Mouse (Mus musculus): ENCODE data around the gene Olfr1454. TPM values are rescaled to one million over a fixed set of nuclear protein-coding genes. Genes with fewer than 3 reads are reported as not detected.

Olfr1454 gene
- polyA plus RNA-seq (2012; rRNA removed): not detected in 2 replicates

DNA sequence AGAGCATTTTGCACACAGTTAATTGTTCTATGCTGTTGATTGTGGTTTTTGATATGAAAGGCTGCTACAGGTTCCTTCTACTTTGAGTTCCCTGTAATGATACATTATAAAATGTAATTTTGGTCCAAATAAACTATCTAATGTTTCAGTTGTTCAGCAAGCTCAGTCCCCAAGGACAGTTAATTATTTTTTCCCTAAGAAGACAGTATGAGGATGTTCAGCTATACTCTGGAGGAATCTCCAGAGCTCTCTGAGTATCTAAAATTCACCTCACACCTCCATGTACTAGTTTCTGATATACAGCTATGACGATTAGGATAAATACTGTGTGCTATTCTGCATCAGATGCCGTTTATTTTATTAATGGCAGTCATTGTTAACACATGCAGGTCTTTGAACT is at the start of gene Olfr1454:
Gene Olfr1454, plus strand, starts transcription at position 301 of the 400 bp plus-strand sequence.
- TF ChIP-seq CTCF (IDR thresholded peaks at IDR 0.05; ENCODE audit: borderline replicate concordance, extremely low read depth, insufficient read depth, insufficient read length) (no peak), POLR2A (IDR thresholded peaks at IDR 0.05; ENCODE audit: borderline replicate concordance, extremely low read depth, insufficient read depth, insufficient read length, poor library complexity, severe bottlenecking) (no peak)
- no peak for DNase-seq (ENCODE audit: low read depth)

DNA sequence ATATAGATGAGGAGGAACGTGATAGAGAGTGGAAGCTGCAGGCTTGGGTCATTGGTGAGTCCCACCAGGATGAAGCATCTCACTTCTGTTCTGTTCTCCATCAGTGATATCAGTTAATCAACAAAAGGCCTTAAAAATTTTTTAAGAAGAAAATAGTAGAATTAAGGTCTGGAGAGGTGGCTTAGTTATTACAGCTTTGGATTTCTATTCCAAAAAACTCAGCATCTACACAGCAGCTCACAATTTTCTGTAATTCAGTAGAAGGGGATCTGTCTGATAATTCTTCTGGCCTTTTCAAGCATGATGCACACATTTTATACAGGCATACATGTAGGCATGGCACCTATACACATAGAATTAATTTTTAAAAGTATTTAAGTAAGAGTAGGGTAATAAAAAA is 32.2 kb upstream of the Olfr1454 start, which contains the start of gene Olfr1453:
Gene Olfr1453, minus strand, starts transcription at position 101 of the 400 bp plus-strand sequence.
- TF ChIP-seq POLR2A (IDR thresholded peaks at IDR 0.05; ENCODE audit: borderline replicate concordance, extremely low read depth, insufficient read depth, insufficient read length, poor library complexity, severe bottlenecking) (no peak), CTCF (IDR thresholded peaks at IDR 0.05; ENCODE audit: borderline replicate concordance, extremely low read depth, insufficient read depth, insufficient read length) (no peak)
- DNase-seq (ENCODE audit: low read depth): no peak

DNA sequence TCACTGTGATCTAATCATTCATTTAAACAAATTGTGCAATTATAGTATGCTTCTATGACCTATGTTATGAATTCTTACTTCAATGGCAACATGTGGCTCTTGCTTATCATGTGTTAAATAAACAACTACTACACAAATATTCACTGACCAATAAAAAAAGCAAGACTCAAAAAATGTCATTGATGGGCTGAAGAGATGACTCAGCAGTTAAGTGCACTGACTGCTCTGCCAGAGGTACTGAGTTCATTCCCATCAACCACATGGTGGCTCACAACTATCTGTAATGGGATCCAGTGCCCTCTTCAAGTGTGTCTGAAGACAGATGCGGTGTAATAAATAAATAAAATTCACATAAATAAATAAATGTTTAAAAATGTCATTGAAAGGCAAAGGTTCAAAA is 33.5 kb downstream of the Olfr1454 start:
- no peak for DNase-seq (ENCODE audit: low read depth)
- TF ChIP-seq CTCF (IDR thresholded peaks at IDR 0.05; ENCODE audit: borderline replicate concordance, extremely low read depth, insufficient read depth, insufficient read length) (no peak), POLR2A (IDR thresholded peaks at IDR 0.05; ENCODE audit: borderline replicate concordance, extremely low read depth, insufficient read depth, insufficient read length, poor library complexity, severe bottlenecking) (no peak)

DNA sequence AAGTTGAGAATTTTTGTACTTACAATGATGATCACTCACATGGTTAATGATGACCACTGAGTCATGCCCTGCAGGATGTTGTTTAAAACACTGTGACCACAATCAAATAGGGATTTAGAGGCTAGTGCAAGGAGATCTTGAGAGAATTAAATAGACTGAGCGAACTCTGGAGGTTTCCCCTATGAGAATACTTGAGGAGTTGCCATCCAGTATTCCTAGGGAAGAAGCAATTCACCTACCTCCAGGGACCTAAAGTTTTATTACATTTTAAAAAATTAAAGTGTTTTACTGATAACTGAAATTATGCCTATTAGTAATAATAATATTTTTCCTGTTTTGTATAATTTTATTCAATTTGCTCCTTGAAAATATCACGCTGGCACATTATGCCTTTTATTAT is 37.4 kb downstream of the Olfr1454 start, which contains the start of gene Olfr1457:
Gene Olfr1457, minus strand, starts transcription at position 101 of the 400 bp plus-strand sequence.
- no peak for TF ChIP-seq CTCF (IDR thresholded peaks at IDR 0.05; ENCODE audit: borderline replicate concordance, extremely low read depth, insufficient read depth, insufficient read length)
- no peak for TF ChIP-seq POLR2A (IDR thresholded peaks at IDR 0.05; ENCODE audit: borderline replicate concordance, extremely low read depth, insufficient read depth, insufficient read length, poor library complexity, severe bottlenecking)
- no peak for DNase-seq (ENCODE audit: low read depth)

DNA sequence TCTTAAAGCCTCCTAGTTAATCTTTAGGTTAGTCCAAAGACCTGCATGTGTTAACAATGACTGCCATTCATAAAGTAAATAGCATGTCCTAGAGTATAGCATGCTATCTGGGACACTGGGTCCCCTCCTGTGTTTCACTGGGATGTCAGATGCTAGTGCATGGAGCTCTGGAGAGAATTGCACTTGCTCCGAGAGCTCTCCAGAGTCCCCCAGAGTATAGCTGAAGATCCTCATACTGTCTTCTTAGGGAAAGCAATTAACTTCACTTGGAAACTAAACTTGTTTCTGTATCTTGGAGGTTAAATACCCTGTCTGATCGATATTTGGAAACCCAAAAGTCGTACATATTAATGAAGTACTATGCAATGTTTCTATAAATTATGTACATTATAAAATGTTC is 46.3 kb downstream of the Olfr1454 start, which contains the start of gene Olfr1458:
Gene Olfr1458, minus strand, starts transcription at position 101 of the 400 bp plus-strand sequence.
- TF ChIP-seq CTCF (IDR thresholded peaks at IDR 0.05; ENCODE audit: borderline replicate concordance, extremely low read depth, insufficient read depth, insufficient read length) (no peak), POLR2A (IDR thresholded peaks at IDR 0.05; ENCODE audit: borderline replicate concordance, extremely low read depth, insufficient read depth, insufficient read length, poor library complexity, severe bottlenecking) (no peak)
- DNase-seq (ENCODE audit: low read depth): no peak

Other genes with a start within 250 kb of the Olfr1454 start
- gene Gm5244, start 213.9 kb upstream of the Olfr1454 start, polyA plus RNA-seq (2012; rRNA removed): not detected in 2 replicates
- gene Olfr1444, start 203.3 kb upstream of the Olfr1454 start, polyA plus RNA-seq (2012; rRNA removed): not detected in 2 replicates
- gene Olfr1445, start 176.8 kb upstream of the Olfr1454 start, polyA plus RNA-seq (2012; rRNA removed): not detected in 2 replicates
- not detected in 2 replicates for gene Olfr1446, start 167.1 kb upstream of the Olfr1454 start, polyA plus RNA-seq (2012; rRNA removed)
- not detected in 2 replicates for gene Olfr1447, start 156.9 kb upstream of the Olfr1454 start, polyA plus RNA-seq (2012; rRNA removed)
- gene Olfr1448, start 136.2 kb upstream of the Olfr1454 start, polyA plus RNA-seq (2012; rRNA removed): not detected in 2 replicates
- not detected in 2 replicates for gene Olfr1449, start 129.8 kb upstream of the Olfr1454 start, polyA plus RNA-seq (2012; rRNA removed)
- gene Olfr1450, start 110.4 kb upstream of the Olfr1454 start, polyA plus RNA-seq (2012; rRNA removed): not detected in 2 replicates
- not detected in 2 replicates for gene Olfr1451, start 65.6 kb upstream of the Olfr1454 start, polyA plus RNA-seq (2012; rRNA removed)
- not detected in 2 replicates for gene Olfr1453, start 32.3 kb upstream of the Olfr1454 start, polyA plus RNA-seq (2012; rRNA removed)
- gene Olfr1457, start 37.3 kb downstream of the Olfr1454 start, polyA plus RNA-seq (2012; rRNA removed): not detected in 2 replicates
- gene Olfr1458, start 46.2 kb downstream of the Olfr1454 start, polyA plus RNA-seq (2012; rRNA removed): not detected in 2 replicates
- gene Olfr1459, start 88.9 kb downstream of the Olfr1454 start, polyA plus RNA-seq (2012; rRNA removed): not detected in 2 replicates
- not detected in 2 replicates for gene Olfr1461, start 102.4 kb downstream of the Olfr1454 start, polyA plus RNA-seq (2012; rRNA removed)
- gene Olfr1462, start 125.1 kb downstream of the Olfr1454 start, polyA plus RNA-seq (2012; rRNA removed): not detected in 2 replicates
- gene Olfr1463, start 170.7 kb downstream of the Olfr1454 start, polyA plus RNA-seq (2012; rRNA removed): not detected in 2 replicates

All from brain, embryonic 14.5 days (tissue).